Mouse (Mus musculus) embryonic facial prominence, embryonic 10.5 days (tissue): ENCODE data around the gene Klhl7. TPM values are rescaled to one million over a fixed set of nuclear protein-coding genes. Genes with fewer than 3 reads are reported as not detected.

Experiments
- DNase-seq: peaks from one replicate; pipeline ENCODE4 v3.0.0-alpha.2; 2017; ENCODE audit warnings: low spot score
- H3K27ac ChIP-seq: fragments of 300-500 bp; sonication (generic); replicated peaks from 2 replicates; pipeline ENCODE4 v1.5.1; 2016; ENCODE audit warnings: mild to moderate bottlenecking
- H3K27me3 ChIP-seq: fragments of 300-500 bp; sonication (generic); replicated peaks from 2 replicates; pipeline ENCODE4 v1.6.1; 2016; ENCODE audit warnings: low read depth, mild to moderate bottlenecking; ENCODE audit not compliant: poor library complexity, severe bottlenecking
- H3K36me3 ChIP-seq: fragments of 300-500 bp; sonication (generic); replicated peaks from 2 replicates; pipeline ENCODE4 v1.6.1; 2016; ENCODE audit warnings: mild to moderate bottlenecking, moderate library complexity
- H3K4me1 ChIP-seq: fragments of 300-500 bp; sonication (generic); 2 replicates; pipeline ENCODE4 v1.6.1; 2016
- H3K4me3 ChIP-seq: fragments of 300-500 bp; sonication (generic); 2 replicates; pipeline ENCODE4 v1.5.1; 2016; ENCODE audit warnings: mild to moderate bottlenecking, moderate library complexity
- H3K9me3 ChIP-seq: fragments of 300-500 bp; sonication (generic); 2 replicates; pipeline ENCODE4 v1.6.1; 2016; ENCODE audit warnings: mild to moderate bottlenecking
- WGBS: fragments of 180-500 bp; shearing (Covaris S2); methylation state at CpG from one replicate; pipeline ENCODE4 v1.1.7; 2016; 5-methylcytosine and 5-hydroxymethylcytosine counted together
- polyA plus RNA-seq: library from polyadenylated mRNA; unstranded; fragments of >200 nt; fragmentation: Nextera tagmentation; extraction: Ambion mirVana; gene quantifications from 2 replicates; pipeline ENCODE4 v1.2.1, GENCODE M21; 2016

The Klhl7 gene
- polyA plus RNA-seq, 1 experiment from 2014 or later, result 64.4 TPM

- no peaks in the 10 kb centered on the region for H3K36me3 ChIP-seq
- WGBS, result 82% methylated on average over 4 of the region's 4 CpGs
- H3K9me3 ChIP-seq, result no peaks in the 10 kb centered on the region
These were observed 100.6 kb downstream of the Klhl7 start for GRCm38 (mm10) chr5:24201006-24201405.

DNA sequence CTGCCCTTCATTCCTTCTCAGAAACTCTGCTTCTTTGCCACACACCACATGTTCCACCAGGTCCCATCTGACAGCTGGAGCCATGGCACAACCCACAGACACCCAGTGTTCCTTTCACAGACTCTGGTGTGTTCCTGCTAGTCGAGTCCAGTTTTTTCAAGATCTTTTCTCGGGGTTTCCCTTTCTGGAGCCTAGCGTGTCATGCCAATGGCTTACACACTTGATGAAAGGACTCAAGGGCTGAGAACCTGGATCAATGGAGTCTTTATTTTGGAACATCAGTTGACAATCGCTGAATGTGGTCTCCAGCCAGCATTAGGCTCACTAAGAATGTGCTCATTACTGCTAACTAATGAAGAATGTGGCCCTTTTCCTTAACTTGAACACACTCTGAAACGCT is 102.1 kb downstream of the Klhl7 start:
- 74% methylated on average over 5 of the region's 5 CpGs for WGBS
- Histone ChIP-seq H3K27ac (no peak overlapping the region), H3K27me3 (no peaks in the 10 kb centered on the region), H3K4me1 (no peaks in the 10 kb centered on the region), H3K9me3 (no peaks in the 10 kb centered on the region), H3K4me3 (no peak overlapping the region), H3K36me3 (no peaks in the 10 kb centered on the region)
- no peak for DNase-seq

More at GRCm38 (mm10) chr5:24201006-24201405, 100.6 kb downstream of the Klhl7 start:
- Histone ChIP-seq H3K4me1 (no peaks in the 10 kb centered on the region), H3K4me3 (no peak overlapping the region), H3K27ac (no peak overlapping the region), H3K27me3 (no peaks in the 10 kb centered on the region)
- DNase-seq, result no peak

DNA sequence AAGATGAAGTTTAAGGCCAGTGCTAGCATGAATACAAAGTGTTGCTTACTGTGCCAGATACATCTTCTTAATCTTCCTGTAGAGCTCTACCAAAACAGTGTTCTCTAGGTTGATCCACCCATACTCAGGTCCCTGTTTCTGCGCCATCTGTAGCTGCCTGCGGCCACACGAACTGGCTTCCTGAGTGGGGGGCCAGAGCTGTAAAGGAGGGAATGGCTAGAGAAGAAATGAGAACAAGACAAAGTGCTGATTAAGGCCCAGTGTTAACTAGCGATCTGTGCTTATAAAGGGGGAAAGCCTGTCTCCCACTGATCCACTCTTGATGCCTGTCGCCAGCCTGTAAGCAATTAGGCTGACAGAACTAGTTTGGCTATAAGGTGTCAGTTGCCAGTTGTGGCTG is 102.9 kb downstream of the Klhl7 start:
- 71% methylated on average over 5 of the region's 5 CpGs for WGBS
- Histone ChIP-seq H3K27ac (no peak overlapping the region), H3K4me1 (no peaks in the 10 kb centered on the region), H3K27me3 (no peaks in the 10 kb centered on the region), H3K9me3 (no peaks in the 10 kb centered on the region), H3K4me3 (no peak overlapping the region), H3K36me3 (no peaks in the 10 kb centered on the region)
- no peak for DNase-seq

DNA sequence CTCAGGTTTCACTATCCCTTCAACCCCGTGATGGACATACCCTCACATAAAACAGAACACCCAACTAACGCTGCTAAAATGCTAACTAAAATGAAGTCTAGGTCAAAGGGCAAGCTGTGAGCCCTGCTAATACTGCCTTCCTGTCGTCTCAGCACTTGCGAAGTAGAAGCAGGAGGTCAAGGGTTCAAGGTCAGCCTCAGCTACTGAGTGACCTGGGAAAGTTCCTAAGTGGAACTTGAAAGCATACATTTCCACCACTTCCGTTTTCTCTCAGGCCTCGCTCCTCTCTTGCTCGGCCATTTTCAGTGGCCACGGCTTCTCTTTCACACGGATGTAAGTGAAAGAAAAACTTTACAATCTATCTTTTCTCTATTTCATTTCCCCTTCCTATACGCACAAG is 107.6 kb downstream of the Klhl7 start:
- Histone ChIP-seq H3K27me3 (peaks cover 5% of the 10 kb centered on the region; the same call in 1 of the 2 replicates), H3K9me3 (no peaks in the 10 kb centered on the region), H3K27ac (no peak overlapping the region), H3K4me1 (no peaks in the 10 kb centered on the region), H3K36me3 (no peaks in the 10 kb centered on the region), H3K4me3 (no peak overlapping the region)
- DNase-seq, result no peak
- 66% methylated on average over 10 of the region's 10 CpGs for WGBS

DNA sequence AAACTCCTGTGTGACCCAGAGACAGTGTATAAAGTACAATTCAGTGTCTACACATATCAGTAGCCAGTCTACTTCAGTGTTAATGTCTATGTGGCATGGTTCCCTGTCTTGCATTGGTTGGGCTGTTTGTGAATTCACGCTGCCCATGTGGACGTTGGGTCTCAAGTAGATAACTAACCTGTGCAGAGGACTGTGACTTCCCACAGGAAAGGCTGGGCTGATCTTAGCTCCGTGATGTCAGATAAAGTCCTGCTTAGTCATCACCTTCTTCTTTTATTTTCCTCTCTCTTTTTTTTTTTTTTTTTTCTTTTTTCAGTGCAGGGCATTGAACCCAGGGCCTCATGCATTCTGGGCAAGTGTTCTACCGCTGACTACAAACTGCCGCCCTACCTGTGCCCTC is 108.1 kb downstream of the Klhl7 start:
- peaks cover 5% of the 10 kb centered on the region; the same call in 1 of the 2 replicates for H3K27me3 ChIP-seq
- DNase-seq, result no peak
- H3K4me3 ChIP-seq, result no peak overlapping the region
- H3K36me3 ChIP-seq, result no peaks in the 10 kb centered on the region
- 90% methylated on average over 5 of the region's 5 CpGs for WGBS
- H3K9me3 ChIP-seq, result no peaks in the 10 kb centered on the region
- no peaks in the 10 kb centered on the region for H3K4me1 ChIP-seq
- H3K27ac ChIP-seq, result no peak overlapping the region

Other genes starting within 250 kb of the Klhl7 start
- gene Fam126a, start 69.9 kb upstream of the Klhl7 start, polyA plus RNA-seq, result 25.9 and 26.9 TPM in 2 replicates
- 18.8 and 21.0 TPM in 2 replicates for gene Nupl2, start 64.4 kb downstream of the Klhl7 start, polyA plus RNA-seq